Mouse (Mus musculus): ENCODE results near the gene Tcf3.

Gene Tcf3

GRCm38 (mm10) chr10:80385310-80385709, 48.1 kb downstream of the Tcf3 start:
- DNase-seq, result no peak

GRCm38 (mm10) chr10:80384709-80385108, 48.7 kb downstream of the Tcf3 start:
- DNase-seq, result no peak

- DNase-seq, result no peak
Measured at GRCm38 (mm10) chr10:80384115-80384639, 49.3 kb downstream of the Tcf3 start.

GRCm38 (mm10) chr10:80383431-80383830, 50.0 kb downstream of the Tcf3 start:
- DNase-seq, result no peak

- DNase-seq, result no peak
Measured at GRCm38 (mm10) chr10:80382641-80383365, 50.6 kb downstream of the Tcf3 start.

- DNase-seq, result no peak
Measured at GRCm38 (mm10) chr10:80377716-80378115, 55.7 kb downstream of the Tcf3 start.

GRCm38 (mm10) chr10:80376160-80376559, 57.3 kb downstream of the Tcf3 start:
- DNase-seq, result peak; percentile 93

GRCm38 (mm10) chr10:80374063-80374462, 59.4 kb downstream of the Tcf3 start:
- DNase-seq, result peak; percentile 87

- no peak for DNase-seq
Measured at GRCm38 (mm10) chr10:80372706-80373105, 60.7 kb downstream of the Tcf3 start.

GRCm38 (mm10) chr10:80371983-80372382, 61.5 kb downstream of the Tcf3 start:
- no peak for DNase-seq

- DNase-seq, result peak; percentile 71
Measured at GRCm38 (mm10) chr10:80371411-80371966, 62.0 kb downstream of the Tcf3 start.

- no peak for DNase-seq
Measured at GRCm38 (mm10) chr10:80369995-80370747, 63.3 kb downstream of the Tcf3 start.

GRCm38 (mm10) chr10:80368392-80368791, 65.1 kb downstream of the Tcf3 start:
- no peak for DNase-seq

- DNase-seq, result no peak
Measured at GRCm38 (mm10) chr10:80367954-80368353, 65.5 kb downstream of the Tcf3 start.

GRCm38 (mm10) chr10:80365736-80366135, 67.7 kb downstream of the Tcf3 start:
- DNase-seq, result no peak

- no peak for DNase-seq
Measured at GRCm38 (mm10) chr10:80363734-80364133, 69.7 kb downstream of the Tcf3 start.

Data from kidney, postnatal 14 days (tissue).